Mouse (Mus musculus): ENCODE measurements around the gene Tmc5.

Tmc5 gene

DNA sequence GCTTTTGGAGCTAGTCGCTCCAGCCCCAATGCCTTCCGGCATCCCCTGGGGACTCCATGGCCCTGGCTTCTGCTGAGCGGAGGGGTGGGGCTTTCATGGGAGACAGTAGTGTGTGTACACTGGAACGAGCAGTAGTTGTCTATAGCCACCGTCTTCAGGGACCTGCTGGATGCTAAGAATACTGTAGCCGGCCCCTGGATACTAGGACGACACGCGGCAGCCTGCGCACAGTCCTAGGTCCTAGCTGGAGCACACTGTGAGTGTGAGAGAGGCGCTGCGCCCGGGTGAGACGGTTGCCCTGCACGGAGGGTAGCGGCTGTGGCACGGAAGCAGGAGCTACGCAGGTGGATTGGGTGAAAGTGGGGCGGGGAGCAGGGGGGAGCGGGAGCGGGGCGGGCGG is at the start of gene Tmc5:
Gene Tmc5, plus strand, starts transcription at position 97 of the 400 bp plus-strand sequence.
- DNase-seq (ENCODE audit: low spot score): no peak

GRCm38 (mm10) chr7:118547451-118547850 is 49.6 kb upstream of the Tmc5 start:
- DNase-seq (ENCODE audit: low spot score): no peak

DNA sequence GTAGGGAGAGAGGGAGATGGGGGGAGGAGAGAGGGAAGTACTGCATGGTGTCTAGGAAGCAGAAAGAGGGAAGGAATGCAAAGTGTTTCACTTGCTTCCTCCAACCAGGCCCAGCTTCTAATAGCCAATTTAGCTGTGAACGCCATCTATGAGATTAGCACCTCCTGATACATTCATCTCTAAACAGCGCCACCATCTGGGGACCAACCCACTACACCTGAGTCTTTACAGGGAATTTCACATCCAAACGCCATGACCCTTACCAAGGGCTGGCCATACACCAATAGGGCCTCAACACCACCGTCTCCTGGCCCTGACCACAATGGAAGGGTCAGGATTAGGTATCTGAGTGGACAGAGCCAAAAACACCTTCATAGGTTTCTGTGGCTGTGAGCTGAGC is 43.2 kb upstream of the Tmc5 start:
- DNase-seq (ENCODE audit: low spot score): no peak

DNA sequence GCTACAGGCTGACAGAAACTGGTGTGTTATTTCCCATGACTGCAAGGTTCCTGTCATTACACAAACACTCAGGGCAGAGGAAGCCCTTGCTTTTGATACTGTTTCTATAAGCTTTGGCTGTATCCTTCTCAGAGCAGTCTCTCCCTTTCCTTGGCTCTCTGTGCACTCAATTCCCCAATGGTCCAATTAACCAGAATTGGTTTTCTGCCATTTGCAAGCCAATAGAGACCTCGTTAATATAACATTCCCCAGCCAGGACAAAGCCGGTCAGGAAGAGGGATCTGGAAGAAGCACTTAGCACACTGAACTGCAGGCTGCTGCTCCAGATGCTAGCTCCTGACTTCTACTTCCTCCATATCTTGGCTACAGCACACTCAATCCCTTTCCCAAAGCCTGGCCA is 42.8 kb upstream of the Tmc5 start:
- DNase-seq (ENCODE audit: low spot score): no peak

DNA sequence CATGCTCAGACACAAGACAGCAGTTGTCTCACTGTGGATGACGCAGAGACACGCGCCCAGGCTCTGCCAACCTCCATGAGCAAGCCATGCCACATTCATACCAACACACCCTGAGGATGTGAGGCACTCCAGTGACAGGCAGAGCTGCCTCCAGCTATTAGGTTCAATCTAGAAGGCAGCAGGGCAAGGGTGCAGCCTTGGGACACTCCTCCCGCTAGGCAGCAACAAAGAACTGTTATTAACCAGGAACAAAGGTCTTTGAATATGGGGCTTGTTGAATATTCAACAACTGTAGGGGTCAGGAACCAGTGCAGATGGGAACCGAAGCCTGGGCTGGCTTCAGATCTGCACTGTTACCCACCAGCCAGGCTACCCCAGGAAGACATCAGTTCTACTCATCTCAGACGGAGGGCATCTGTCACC is 28.0 kb upstream of the Tmc5 start:
- peak; percentile 64 for DNase-seq (ENCODE audit: low spot score)

GRCm38 (mm10) chr7:118571350-118571749 is 25.7 kb upstream of the Tmc5 start:
- DNase-seq (ENCODE audit: low spot score): no peak

DNA sequence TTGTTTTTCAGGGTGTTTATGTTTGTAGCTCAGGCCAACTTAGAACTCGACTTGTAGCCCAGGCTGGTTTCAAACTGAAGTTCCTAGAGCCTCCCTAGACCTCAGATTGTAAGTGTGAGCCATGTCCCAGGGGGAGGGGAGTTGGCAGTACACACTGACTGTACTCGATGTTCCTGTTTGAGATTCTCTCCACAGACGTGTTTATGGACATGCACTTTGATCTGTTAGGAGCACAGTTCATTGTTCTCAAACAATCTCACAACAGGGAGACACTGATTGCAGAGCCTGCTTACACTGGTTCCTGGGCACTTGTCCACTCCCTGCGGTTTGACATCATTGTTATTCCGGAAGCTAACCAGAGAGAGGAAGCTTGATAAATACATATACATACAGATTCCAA is 25.1 kb upstream of the Tmc5 start:
- DNase-seq (ENCODE audit: low spot score): no peak

GRCm38 (mm10) chr7:118578269-118578668 is 18.8 kb upstream of the Tmc5 start:
- DNase-seq (ENCODE audit: low spot score): no peak

GRCm38 (mm10) chr7:118579938-118580337 is 17.2 kb upstream of the Tmc5 start:
- no peak for DNase-seq (ENCODE audit: low spot score)

- DNase-seq (ENCODE audit: low spot score): no peak
Observed at GRCm38 (mm10) chr7:118583821-118584220, 13.3 kb upstream of the Tmc5 start.

- DNase-seq (ENCODE audit: low spot score): peak; percentile 78
Observed at GRCm38 (mm10) chr7:118584257-118584907, 12.7 kb upstream of the Tmc5 start, which contains the start of gene Tmc7. Tmc7 (minus strand) TSS chr7:118584736.

GRCm38 (mm10) chr7:118584926-118585325 is 12.2 kb upstream of the Tmc5 start:
- no peak for DNase-seq (ENCODE audit: low spot score)

DNA sequence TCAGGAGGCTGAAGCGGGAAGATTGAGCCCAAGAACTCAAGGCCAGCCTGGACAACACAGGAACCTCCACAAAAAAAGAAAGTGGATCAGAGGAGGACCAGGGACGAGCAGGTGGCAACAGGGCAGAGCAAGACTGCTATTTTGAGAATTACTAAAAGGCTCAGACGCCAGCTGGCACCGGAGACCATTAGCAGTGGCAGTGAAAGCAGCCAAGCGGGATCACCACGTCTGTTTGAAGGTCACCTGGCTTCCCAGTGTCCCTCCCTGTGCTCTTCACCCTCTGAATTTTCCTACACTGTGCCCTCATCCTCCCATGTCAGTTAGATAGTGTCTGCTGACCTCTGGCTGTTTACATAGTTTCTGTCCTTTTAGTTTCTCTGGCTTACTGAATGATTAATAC is 11.2 kb upstream of the Tmc5 start:
- DNase-seq (ENCODE audit: low spot score): no peak

DNA sequence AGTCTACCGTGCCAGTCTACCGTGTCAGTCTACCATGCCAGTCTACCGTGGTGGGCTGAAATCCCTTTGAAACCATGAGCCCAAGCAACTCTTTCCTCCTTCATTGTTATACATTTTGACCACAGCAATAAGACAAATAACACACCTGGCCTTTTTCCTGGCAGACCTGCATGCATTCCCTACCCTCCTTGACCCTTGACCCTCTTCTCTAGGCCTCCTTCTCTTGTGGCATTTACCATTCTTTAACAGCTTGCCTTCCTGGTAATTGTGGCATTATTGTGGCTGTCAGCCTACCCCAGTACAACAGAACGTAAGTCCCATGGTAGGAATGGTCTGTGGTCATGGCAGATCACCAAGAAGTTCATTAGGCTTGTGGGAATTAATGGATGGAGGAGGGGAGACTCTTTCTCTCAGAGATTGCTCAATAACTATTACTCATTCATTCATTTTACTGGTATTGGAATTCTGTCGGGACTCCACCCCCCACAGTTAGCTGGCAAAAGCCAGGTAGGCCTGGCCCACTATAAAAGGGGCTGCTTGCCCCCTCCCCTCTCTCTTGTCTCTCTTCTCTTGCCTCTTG is 6.3 kb upstream of the Tmc5 start:
- DNase-seq (ENCODE audit: low spot score): no peak

GRCm38 (mm10) chr7:118592146-118592545 is 5.0 kb upstream of the Tmc5 start:
- DNase-seq (ENCODE audit: low spot score): no peak

GRCm38 (mm10) chr7:118593567-118594407 is 3.3 kb upstream of the Tmc5 start:
- DNase-seq (ENCODE audit: low spot score): peak; percentile 76

DNA sequence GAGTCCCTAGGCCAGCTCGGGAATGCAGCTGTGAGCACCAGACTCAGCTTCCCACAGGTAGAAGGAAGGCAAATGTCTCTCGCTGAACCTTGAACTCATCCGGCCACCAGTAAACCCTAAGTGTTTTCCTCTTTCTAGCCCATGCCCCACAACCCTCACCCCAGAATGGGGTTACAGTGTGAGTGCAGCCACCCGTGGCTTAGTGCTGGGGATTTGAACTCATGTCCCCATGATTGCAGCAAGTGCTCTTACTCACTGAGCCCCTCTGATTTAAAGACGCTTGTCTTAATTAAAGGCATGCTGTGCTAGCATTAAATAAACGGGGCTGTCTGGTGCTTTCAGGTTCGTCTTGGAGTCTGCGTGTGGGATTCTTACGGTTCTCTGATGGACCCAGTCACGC is 2.5 kb upstream of the Tmc5 start:
- DNase-seq (ENCODE audit: low spot score): no peak

DNA sequence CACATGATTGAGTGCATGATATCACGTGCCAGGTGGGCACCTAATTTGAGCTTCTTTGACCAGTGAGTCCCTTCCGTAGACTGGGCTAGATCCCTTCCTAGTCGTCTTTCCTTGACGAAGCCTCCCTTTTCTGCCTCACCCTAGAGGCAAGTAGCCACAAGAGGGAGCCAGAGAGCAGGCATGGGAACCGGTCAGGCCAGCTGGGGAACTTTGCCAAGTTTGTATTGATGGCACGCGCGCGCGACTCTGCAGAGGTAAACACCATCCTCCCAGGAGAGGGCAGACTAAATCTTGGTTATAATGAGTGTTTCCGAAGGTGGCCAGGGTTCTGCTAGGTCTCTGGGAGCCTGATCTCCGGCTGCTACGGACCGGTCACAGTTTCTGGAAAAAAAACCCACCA is 1.9 kb upstream of the Tmc5 start:
- peak; percentile 95 for DNase-seq (ENCODE audit: low spot score)

DNA sequence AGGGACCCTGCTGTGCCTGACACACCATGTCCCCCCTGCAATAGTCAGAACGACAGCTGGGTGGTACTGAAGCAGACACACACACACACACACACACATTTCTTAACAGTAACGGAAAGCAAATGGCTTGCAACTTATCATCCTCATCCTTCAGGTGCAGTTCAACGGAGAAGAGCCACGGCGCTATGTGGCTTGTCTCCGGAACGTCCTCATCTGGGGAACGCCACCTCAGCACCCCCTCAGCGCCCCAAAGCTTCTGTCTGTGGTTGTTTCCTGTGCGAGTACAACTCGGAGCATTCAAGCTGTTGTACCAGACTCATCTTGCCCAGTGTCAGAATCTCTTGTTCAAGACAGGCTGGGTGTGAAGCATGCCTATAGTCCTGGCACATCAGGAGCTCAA is 826 bp upstream of the Tmc5 start:
- DNase-seq (ENCODE audit: low spot score): no peak

DNA sequence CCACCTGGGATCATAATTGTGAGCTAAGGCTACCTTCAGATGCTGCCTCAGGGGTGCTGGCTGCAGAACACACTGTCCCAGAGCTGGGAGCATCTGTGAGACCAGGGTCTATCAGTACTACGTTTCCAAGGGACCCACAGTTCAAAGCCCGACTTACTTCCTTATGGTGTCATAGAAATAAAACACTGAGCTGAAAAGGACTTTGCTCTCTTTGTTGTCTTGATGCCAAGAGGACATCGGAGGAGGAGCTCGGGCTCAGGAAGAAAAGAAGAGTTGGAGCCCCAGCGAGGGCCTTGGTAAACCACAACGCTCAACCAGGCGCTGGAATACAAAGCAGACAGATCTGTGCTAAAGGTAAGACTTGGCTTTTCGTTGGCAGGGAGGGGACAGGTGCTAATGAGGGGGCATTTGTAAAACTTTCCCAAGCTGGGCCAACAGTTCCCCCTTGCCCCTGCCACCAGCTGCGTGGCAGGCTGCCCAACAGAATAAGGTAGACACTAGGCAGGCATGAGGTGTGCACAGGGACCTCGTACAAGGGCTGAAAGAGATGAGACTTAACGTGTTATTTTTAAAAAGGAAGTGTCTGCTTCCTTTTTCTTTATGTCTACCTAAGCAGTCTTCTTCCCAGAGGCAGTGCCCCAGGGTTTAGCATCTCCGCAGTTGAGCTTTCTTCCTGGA is 3.0 kb downstream of the Tmc5 start:
- no peak for DNase-seq (ENCODE audit: low spot score)

DNA sequence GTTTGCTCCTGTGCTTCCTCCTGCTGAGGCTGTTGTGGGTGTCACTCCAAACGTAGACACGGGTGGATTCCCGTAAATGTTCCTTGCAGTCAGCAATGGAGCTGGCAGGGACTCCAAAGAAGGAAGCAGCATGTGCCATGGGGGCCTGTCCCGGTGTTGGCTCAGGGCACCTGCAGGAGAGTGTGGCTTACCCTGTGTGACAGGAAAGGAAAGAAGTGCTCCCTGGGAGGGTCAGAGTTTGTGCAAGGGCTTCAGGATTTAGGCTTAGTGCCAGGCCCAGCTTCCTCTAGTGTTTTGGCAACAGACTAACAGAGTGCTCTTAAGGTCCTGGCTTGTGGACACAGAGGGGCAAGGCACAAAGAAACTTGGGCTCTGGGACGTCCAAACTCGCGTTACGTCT is 7.7 kb downstream of the Tmc5 start:
- DNase-seq (ENCODE audit: low spot score): no peak

GRCm38 (mm10) chr7:118609815-118610214 is 12.7 kb downstream of the Tmc5 start:
- no peak for DNase-seq (ENCODE audit: low spot score)

DNA sequence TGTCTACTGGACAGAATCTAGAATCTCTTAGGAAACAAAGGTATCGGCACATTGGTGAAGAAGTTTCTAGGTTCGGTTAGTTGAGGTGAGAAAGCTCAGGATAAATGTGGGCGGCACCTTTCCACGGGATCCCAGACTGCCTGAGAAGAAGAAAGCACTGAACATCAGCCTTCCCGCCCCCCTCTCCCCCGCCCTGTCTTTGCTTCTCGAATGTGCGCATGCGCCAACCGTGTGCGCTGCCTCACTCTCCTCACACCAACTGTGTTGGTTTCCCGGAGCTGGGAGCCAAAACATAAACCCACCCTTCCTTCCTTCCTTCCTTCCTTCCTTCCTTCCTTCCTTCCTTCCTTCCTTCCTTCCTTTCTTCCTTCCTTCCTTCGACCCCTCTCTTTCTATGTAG is 13.6 kb downstream of the Tmc5 start:
- no peak for DNase-seq (ENCODE audit: low spot score)

Data from layer of hippocampus, adult 11-12 months (tissue).